Mouse (Mus musculus): Measurements from ENCODE around the gene Ubl3.

Gene Ubl3

GRCm38 (mm10) chr5:148468626-148469441 lies 83.8 kb downstream of the Ubl3 start:
- DNase-seq: no peak

DNA sequence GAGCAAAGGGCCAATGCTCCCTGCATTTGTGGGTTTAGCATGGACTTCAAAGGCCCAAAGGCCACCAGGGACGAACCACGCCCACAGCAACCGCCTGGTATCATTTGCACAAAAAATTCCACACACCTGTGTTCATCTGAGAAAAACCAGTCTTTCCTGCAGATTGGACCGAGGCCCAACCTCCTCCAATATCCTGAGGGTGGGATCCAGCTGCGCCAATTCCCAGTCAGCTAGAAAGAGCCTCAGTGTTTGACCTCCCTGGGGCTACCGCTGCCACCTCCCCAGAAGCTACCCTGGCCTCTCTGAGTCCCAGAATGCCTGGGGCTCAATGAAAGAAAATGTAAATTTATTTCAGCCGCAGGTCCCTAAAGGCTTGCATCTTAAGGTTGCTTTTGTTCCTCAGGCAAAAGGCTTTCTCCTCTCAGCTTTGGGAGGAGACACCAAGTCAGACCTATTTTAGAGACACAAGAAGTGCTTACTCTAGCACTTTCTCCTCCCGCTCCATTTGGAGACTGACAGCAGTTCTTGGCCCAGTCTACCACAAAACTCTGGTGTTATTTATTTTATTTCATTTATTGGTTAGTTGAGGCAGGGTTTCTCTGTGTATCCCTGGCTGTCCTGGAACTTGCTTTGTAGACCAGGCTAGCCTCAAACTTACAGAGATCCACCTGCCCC lies 85.5 kb downstream of the Ubl3 start:
- no peak for DNase-seq

DNA sequence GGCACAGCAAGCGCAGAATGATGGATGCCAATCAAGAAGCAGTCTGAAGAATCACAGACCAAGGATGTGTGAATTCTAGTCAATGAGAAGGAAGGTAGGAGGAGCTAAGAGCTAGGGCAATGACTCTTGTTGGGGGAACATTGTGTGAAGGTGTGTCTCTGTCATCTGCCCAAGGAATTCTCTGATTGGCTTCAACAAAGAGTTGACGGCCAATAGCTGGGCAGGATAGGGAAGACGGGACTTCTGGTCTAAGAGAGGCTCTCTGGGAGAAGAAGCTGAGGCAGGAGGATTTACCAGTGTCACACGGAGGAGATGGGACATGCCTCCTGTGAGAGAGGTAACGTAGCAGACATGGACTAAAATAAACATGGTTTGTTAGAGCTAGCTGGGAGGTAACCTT lies 86.5 kb downstream of the Ubl3 start:
- DNase-seq: no peak

- no peak for DNase-seq
Observed at GRCm38 (mm10) chr5:148465091-148465490, 87.5 kb downstream of the Ubl3 start.

GRCm38 (mm10) chr5:148464489-148464888 lies 88.1 kb downstream of the Ubl3 start:
- no peak for DNase-seq

DNA sequence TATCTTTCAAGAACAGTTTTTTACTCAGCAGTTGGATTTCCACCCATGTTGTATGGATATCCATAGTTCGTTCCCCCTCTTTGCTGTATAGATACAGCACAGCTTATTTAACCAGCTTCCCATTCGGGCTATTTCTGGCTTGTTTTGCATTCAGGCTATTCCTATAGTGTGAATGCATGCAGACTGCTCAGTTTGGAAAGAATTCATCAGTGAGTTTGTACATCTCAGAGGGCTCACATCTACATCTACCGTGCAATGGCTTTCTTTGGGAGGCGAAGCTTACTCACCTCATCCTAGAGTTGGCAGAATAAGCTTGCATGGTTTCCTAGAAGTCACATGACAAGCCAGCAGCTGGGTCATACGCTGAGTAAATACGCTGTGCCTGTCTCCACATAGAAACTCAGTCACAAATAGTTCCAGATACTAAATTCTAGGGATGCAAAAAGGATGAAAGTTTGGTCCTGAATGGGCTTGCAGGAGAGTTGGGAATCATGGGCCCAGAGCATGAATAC lies 88.8 kb downstream of the Ubl3 start:
- DNase-seq: no peak

All from kidney, adult 11 months (tissue).